Mouse (Mus musculus) lung, postnatal 25 days (tissue): ENCODE measurements around the gene Tex13c2.

ENCODE experiments used
- DNase-seq: peaks from one replicate; pipeline ENCODE4 v3.0.0; 2022; ENCODE audit warnings: low spot score

The Tex13c2 gene

DNA sequence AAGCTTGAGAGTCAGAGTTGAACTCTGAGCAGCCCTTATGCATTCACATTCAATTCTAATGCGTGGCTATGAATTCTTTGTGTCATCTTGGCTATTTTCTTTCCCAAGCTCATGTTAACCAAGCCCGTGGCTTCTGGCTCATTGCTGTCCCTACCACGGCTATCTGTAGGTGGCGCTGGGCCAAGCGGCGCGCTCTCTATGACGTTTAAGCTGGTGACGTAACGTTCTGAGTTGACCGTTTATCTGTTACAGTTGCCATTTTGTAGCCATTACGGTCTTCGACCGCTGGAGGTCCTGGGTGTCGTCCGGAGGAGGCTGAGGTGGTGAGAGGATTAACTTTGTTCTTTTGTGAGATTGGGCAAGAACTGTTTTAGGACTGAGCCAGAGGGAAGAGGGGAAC, at the start of gene Tex13c2:
Tex13c2 (plus strand) TSS at position 246 of the 400 bp plus-strand sequence.
- DNase-seq: no peak

DNA sequence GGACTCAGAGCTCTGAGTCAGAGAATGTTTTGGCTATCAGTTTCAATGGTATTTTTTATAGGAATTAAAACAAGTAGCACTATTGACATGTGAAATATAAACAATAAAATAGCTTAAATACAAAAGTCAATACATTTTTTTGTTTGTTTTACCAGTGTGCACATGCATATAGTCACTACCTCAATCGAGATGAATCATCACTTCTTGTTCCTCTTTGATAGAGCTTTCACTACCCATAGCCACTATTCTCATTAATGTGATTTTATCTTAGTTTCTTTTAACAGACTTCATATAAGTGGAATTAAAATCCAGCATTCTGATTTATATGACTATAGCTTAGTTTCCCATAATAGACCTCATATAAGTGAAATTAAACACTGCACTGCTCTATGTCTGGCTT, 39.2 kb upstream of the Tex13c2 start:
- DNase-seq: no peak

DNA sequence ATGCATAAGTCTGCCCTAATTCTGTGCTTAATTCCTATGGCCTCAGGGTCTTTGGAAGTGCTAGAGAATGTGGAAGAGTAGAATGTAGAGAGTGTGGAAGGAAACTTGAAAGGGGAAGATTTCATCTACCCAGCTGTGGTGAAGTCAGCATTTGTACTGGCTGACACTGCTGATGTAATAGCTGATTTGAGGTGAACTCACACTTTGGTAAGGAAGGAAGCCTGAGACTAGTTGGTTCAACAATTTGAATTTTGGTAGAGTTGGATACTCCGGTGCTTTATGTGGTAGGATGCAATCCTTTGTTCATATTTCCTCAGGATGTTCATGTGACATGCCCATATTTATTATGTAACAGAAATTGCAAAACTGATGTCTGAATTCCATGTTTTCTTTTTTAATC, 36.5 kb upstream of the Tex13c2 start:
- DNase-seq: no peak

DNA sequence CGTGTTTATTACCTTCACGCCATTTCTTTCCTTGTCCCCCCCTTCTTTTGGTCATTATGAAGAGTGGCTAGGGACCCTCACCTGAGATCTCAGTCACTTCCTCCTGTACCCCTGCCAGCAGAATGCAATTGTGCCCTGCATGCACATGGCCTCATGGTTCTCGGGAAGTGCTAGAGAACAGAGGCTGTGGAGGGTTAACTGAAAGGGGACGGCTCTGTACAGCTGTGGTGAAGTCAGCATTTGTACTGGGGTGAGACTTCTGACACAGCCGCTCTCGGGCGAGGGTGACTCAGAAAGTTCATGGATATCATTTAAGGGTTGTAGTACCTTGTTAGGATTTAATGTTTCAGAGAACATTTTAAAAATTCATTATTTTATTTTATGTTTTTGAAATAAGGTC, 35.0 kb upstream of the Tex13c2 start:
- DNase-seq: no peak

DNA sequence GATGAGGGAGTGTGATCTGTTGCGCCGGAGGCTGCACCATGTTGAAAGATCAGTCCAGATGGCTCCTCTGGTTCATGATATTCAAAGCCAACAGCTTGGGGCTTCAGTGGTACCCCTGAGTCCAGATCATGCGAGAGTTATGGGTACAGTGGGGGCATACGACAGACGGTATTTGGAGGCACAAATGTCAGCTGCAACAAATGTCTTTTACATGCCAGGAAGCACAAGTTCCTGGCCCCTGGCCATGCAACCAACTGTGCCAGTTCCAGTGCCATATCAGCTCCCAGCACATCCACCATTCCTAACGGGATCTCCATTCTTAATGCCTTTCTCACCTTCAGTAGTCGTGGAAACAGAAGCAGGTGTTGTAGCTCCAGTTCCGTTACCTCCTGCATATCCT, 845 bp downstream of the Tex13c2 start:
- DNase-seq: no peak

DNA sequence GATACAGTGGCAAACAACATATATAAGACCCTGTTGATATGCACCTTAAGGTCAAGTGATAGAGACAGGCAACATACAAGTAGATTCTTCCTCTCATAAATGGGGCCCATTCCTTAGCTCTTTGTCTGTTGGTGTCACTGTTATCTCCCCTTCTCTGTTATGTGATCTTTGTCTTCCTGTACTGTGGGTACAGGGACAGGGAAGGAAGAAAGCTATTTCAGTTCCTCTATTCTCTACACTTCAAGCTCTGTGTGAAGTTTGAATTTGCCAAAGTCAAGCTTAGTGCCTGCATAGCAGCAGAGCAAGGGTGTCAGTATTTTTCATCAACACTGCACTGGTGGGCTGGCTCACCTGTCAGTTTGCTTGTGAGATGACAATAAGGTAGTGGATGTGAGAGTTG, 11.0 kb downstream of the Tex13c2 start:
- DNase-seq: no peak

DNA sequence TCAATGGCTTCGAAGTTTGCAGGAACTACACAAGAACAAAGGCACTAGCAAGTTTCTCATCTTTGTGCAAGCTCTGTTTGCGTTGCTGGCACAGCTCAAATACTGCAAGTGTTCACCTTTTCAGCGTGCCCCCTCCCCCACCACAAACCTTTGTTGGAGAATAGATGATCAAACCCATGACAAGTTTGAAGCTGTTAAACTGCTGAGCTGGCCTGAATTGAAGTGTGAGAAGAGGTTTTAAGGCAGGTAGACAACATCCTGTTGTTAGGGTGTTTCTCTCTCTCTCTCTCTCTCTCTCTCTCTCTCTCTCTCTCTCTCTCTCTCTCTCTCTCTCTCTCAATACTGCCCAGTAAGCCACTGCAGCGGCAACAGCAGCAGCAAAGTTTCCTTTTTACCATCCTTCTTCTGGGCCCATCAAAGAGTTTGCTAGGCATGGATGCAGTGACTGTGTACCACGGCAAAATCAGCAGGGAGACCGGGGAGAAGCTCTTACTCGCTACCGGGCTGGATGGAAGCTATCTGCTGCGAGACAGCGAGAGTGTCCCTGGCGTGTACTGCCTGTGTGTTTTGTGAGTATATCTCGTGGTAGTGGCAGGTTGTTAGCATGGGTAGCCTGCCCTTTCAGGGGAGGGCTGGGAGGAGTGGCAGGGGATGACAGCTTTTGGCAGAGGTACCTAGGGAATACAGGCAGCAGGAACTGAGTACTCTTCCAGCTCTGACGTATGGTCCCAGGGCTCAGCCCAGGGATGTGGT, 13.0 kb downstream of the Tex13c2 start, which contains the start of gene Sh2d1a:
Sh2d1a (plus strand) TSS at position 163 of the 753 bp plus-strand sequence.
- DNase-seq: no peak

DNA sequence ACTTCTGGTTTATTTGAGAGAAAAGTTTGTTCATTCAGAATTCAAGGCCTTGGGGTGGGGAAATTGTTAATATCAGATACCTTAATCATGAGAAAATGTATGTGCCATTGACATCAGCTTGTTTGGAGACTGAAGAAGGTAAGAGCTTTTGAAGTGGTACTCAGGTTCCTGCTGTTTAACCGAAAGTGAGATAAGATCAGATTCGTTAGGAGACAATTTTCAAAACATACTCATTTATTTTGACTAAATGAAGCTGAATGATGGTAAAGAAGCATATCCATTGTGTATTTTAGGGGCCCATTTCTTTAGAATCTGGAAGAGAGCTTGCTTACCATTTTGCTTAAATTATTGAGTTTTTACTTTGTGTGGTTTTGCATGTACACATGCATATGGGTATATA, 21.6 kb downstream of the Tex13c2 start:
- no peak for DNase-seq

DNA sequence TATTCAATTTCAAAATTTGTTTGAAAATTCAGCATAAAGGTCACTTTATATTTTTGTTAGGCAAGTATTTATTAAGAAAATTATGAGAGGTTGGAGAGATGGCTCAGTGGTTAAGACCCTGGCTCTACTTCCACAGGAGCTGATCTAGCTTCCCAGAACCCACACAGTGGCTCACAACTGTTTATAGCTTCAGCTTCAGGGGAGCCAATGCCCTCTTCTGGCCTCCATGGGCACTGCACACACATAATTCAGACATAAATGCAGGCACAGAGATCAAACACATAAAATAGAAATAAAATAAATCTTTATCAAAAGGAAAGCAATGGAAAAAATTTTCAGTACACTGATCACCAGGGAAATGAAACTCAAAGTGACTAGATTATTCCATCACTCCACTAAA, 23.1 kb downstream of the Tex13c2 start:
- DNase-seq: no peak

DNA sequence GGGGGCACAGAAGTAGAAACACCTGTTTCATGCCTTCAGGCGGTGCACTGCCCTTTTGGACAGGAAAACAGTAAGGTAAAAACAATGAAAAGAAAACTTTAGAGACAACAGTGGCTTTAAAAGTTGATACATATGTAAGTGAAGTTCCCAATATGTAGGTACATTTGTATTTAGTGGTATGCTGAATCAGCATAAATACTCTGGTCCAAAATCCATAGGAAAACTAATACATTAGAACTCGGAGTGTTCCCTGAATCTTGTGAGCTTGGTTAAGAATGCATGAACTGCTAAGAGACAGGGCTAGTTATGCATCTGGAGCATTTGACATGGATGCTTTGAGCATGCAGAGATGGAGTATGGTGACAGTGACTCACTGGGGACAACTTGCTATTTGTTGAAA, 33.4 kb downstream of the Tex13c2 start:
- DNase-seq: no peak

DNA sequence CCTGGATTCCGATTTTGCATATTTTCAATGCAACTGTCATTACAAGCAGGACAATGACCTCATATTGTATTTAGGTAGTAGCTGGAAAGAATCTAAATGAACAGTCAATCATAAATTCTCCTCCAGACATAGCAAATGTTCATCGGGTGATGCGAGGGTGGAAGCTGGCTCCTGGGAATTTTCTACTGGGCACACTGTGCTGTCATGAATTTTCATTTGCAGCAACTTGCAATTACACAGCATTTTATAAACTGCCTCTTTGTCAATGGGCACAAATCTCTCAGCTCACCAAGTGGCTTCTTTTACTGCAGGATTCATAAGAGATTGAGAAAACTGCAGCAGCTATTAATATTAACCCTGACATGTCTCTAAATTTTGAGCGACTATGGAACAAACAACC, 41.2 kb downstream of the Tex13c2 start:
- no peak for DNase-seq

DNA sequence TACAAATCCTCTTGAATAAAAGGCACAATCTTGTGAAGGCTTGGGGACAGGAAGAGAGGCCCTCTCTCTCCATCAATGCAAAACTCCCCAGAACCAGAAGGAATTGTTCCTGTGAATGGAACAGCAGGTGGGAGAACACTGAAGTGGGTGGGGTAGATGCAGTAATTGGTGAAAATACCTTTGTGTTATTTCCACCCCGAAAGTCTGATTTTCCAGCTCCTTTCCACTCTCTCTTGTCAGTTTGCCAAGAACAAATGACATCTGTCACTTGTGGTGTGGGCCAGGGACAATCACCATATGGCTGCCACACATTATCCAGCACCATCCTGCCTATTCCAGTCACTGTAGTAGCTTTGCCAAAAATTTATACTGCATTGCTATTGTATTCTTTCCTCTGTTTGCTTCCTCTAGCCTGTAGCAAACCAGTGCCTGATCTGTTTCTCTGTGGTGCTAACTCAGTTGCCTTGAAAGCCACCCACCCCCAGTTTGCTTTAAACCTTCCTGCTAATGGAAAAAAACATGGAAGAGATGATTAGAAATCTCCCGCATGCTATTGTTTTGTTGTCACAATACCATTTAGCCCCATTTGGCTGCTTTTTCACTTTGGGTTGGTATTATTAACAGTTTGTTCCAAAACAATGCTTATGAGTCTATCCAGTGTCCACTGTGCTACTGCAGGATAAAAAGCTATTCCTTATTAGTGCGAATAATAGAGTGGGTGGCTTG, 50.7 kb downstream of the Tex13c2 start:
- no peak for DNase-seq

DNA sequence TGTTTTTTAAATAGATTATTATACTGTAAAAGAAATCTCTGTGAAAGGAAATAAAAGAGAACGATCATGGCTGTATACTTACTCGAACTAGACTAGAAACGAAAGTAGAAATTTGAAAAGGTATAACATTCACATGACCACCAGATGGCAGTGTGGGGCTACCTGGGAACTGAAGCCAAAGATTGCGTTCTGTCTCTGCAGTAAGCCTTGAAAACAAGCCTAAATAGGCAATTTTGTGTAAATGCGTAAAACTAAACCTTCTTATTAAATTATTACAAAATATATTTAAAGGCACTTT, 51.2 kb downstream of the Tex13c2 start:
- peak; percentile 73 for DNase-seq
